Mouse (Mus musculus): Measurements from ENCODE around the gene Jagn1. TPM values are rescaled to one million over a fixed set of nuclear protein-coding genes. Genes with fewer than 3 reads are reported as not detected.

Gene Jagn1
- total RNA-seq, 1 experiment = 119 TPM

- H3K9ac ChIP-seq (ENCODE audit: insufficient read depth, low read depth, low read length, poor library complexity, severe bottlenecking) = no peak overlapping the region
- DNase-seq (ENCODE audit: low read depth, low spot score) = peak; percentile 58
- no peak overlapping the region for H3K4me3 ChIP-seq (ENCODE audit: insufficient read depth in 1 of 2, low read depth in 1 of 2, low read length in 2 of 2, poor library complexity in 1 of 2, severe bottlenecking in 1 of 2)
- no peaks in the 10 kb centered on the region for H3K9me3 ChIP-seq (ENCODE audit: control insufficient read depth, insufficient read depth, low read depth, low read length)
- peaks cover 3% of the 10 kb centered on the region; the same call in 1 of the 2 replicates for H3K36me3 ChIP-seq (ENCODE audit: control insufficient read depth, insufficient read depth, low read length, poor library complexity, severe bottlenecking)
- TF ChIP-seq ZC3H11A (IDR thresholded peaks at IDR 0.05; ENCODE audit: borderline replicate concordance, low read depth, low read length) = no peak
- no peak for TF ChIP-seq CHD2 (IDR thresholded peaks at IDR 0.05; ENCODE audit: low read depth, low read length)
- no peak for TF ChIP-seq MAFK (IDR thresholded peaks at IDR 0.05; ENCODE audit: insufficient read depth, low read depth, low read length)
- no peak for TF ChIP-seq ZNF384 (IDR thresholded peaks at IDR 0.05; ENCODE audit: low read depth, low read length)
- TF ChIP-seq HCFC1 (IDR thresholded peaks at IDR 0.05; ENCODE audit: borderline replicate concordance, insufficient read depth, low read length) = no peak
- in situ Hi-C loops (cut with MboI; ENCODE audit: low sequenced_read_pairs in 2 of 2, unreplicated experiment in 2 of 2) = no loop called here
- H3K4me1 ChIP-seq (ENCODE audit: control insufficient read depth in 2 of 2, insufficient read depth in 2 of 2, low read length in 2 of 2, poor library complexity in 1 of 2) = peaks cover 0 to 11% of the 10 kb centered on the region in 2 experiments; a peak in 2 of 4 replicates
- no peak overlapping the region for H3K27ac ChIP-seq (ENCODE audit: insufficient read depth, low read depth, low read length, poor library complexity, severe bottlenecking)
Measured at GRCm38 (mm10) chr6:113406683-113407082, 35.7 kb upstream of the Jagn1 start.

GRCm38 (mm10) chr6:113410001-113410400 lies 32.4 kb upstream of the Jagn1 start:
- Histone ChIP-seq H3K36me3 (ENCODE audit: control insufficient read depth, insufficient read depth, low read length, poor library complexity, severe bottlenecking) (peaks cover 5% of the 10 kb centered on the region; the same call in 1 of the 2 replicates), H3K27ac (ENCODE audit: insufficient read depth, low read depth, low read length, poor library complexity, severe bottlenecking) (no peak overlapping the region; the same call in 1 of the 2 replicates), H3K9ac (ENCODE audit: insufficient read depth, low read depth, low read length, poor library complexity, severe bottlenecking) (no peak overlapping the region), H3K4me1 (ENCODE audit: control insufficient read depth in 2 of 2, insufficient read depth in 2 of 2, low read length in 2 of 2, poor library complexity in 1 of 2) (peaks cover 0 to 24% of the 10 kb centered on the region in 2 experiments; a peak in 3 of 4 replicates), H3K9me3 (ENCODE audit: control insufficient read depth, insufficient read depth, low read depth, low read length) (no peaks in the 10 kb centered on the region), H3K4me3 (ENCODE audit: insufficient read depth in 1 of 2, low read depth in 1 of 2, low read length in 2 of 2, poor library complexity in 1 of 2, severe bottlenecking in 1 of 2) (no peak overlapping the region)
- TF ChIP-seq ZNF384 (IDR thresholded peaks at IDR 0.05; ENCODE audit: low read depth, low read length) (no peak), CHD2 (IDR thresholded peaks at IDR 0.05; ENCODE audit: low read depth, low read length) (no peak), MAFK (IDR thresholded peaks at IDR 0.05; ENCODE audit: insufficient read depth, low read depth, low read length) (no peak), HCFC1 (IDR thresholded peaks at IDR 0.05; ENCODE audit: borderline replicate concordance, insufficient read depth, low read length) (no peak), ZC3H11A (IDR thresholded peaks at IDR 0.05; ENCODE audit: borderline replicate concordance, low read depth, low read length) (no peak)
- in situ Hi-C loops (cut with MboI; ENCODE audit: low sequenced_read_pairs in 2 of 2, unreplicated experiment in 2 of 2) = no loop called here
- no peak for DNase-seq (ENCODE audit: low read depth, low spot score)

- TF ChIP-seq ZNF384 (IDR thresholded peaks at IDR 0.05; ENCODE audit: low read depth, low read length) (no peak), ZC3H11A (IDR thresholded peaks at IDR 0.05; ENCODE audit: borderline replicate concordance, low read depth, low read length) (no peak), HCFC1 (IDR thresholded peaks at IDR 0.05; ENCODE audit: borderline replicate concordance, insufficient read depth, low read length) (no peak), MAFK (IDR thresholded peaks at IDR 0.05; ENCODE audit: insufficient read depth, low read depth, low read length) (no peak), CHD2 (IDR thresholded peaks at IDR 0.05; ENCODE audit: low read depth, low read length) (no peak)
- H3K9me3 ChIP-seq (ENCODE audit: control insufficient read depth, insufficient read depth, low read depth, low read length) = no peaks in the 10 kb centered on the region
- no peak overlapping the region for H3K4me3 ChIP-seq (ENCODE audit: insufficient read depth in 1 of 2, low read depth in 1 of 2, low read length in 2 of 2, poor library complexity in 1 of 2, severe bottlenecking in 1 of 2)
- peaks cover 0 to 18% of the 10 kb centered on the region in 2 experiments; a peak in 2 of 4 replicates for H3K4me1 ChIP-seq (ENCODE audit: control insufficient read depth in 2 of 2, insufficient read depth in 2 of 2, low read length in 2 of 2, poor library complexity in 1 of 2)
- H3K9ac ChIP-seq (ENCODE audit: insufficient read depth, low read depth, low read length, poor library complexity, severe bottlenecking) = no peak overlapping the region
- peaks cover 16% of the 10 kb centered on the region for H3K36me3 ChIP-seq (ENCODE audit: control insufficient read depth, insufficient read depth, low read length, poor library complexity, severe bottlenecking)
- DNase-seq (ENCODE audit: low read depth, low spot score) = no peak
- in situ Hi-C loops (cut with MboI; ENCODE audit: low sequenced_read_pairs in 2 of 2, unreplicated experiment in 2 of 2) = no loop called here
- no peak overlapping the region for H3K27ac ChIP-seq (ENCODE audit: insufficient read depth, low read depth, low read length, poor library complexity, severe bottlenecking)
Measured at GRCm38 (mm10) chr6:113416416-113416815, 26.0 kb upstream of the Jagn1 start.

- H3K9ac ChIP-seq (ENCODE audit: insufficient read depth, low read depth, low read length, poor library complexity, severe bottlenecking) = peak overlapping the region; percentile 84
- no peaks in the 10 kb centered on the region for H3K9me3 ChIP-seq (ENCODE audit: control insufficient read depth, insufficient read depth, low read depth, low read length)
- in situ Hi-C loops (cut with MboI; ENCODE audit: low sequenced_read_pairs in 2 of 2, unreplicated experiment in 2 of 2) = no loop called here
- no peak for TF ChIP-seq CHD2 (IDR thresholded peaks at IDR 0.05; ENCODE audit: low read depth, low read length)
- TF ChIP-seq HCFC1 (IDR thresholded peaks at IDR 0.05; ENCODE audit: borderline replicate concordance, insufficient read depth, low read length) = no peak
- no peak for TF ChIP-seq MAFK (IDR thresholded peaks at IDR 0.05; ENCODE audit: insufficient read depth, low read depth, low read length)
- no peak for TF ChIP-seq ZNF384 (IDR thresholded peaks at IDR 0.05; ENCODE audit: low read depth, low read length)
- no peak for TF ChIP-seq ZC3H11A (IDR thresholded peaks at IDR 0.05; ENCODE audit: borderline replicate concordance, low read depth, low read length)
- no peak for DNase-seq (ENCODE audit: low read depth, low spot score)
- peaks cover 16% of the 10 kb centered on the region for H3K36me3 ChIP-seq (ENCODE audit: control insufficient read depth, insufficient read depth, low read length, poor library complexity, severe bottlenecking)
- H3K4me3 ChIP-seq (ENCODE audit: insufficient read depth in 1 of 2, low read depth in 1 of 2, low read length in 2 of 2, poor library complexity in 1 of 2, severe bottlenecking in 1 of 2) = peak overlapping the region; percentile 81 to 82
- H3K27ac ChIP-seq (ENCODE audit: insufficient read depth, low read depth, low read length, poor library complexity, severe bottlenecking) = no peak overlapping the region
- peaks cover 0 to 5% of the 10 kb centered on the region in 2 experiments; a peak in 1 of 4 replicates for H3K4me1 ChIP-seq (ENCODE audit: control insufficient read depth in 2 of 2, insufficient read depth in 2 of 2, low read length in 2 of 2, poor library complexity in 1 of 2)
Measured at GRCm38 (mm10) chr6:113418441-113419198, 23.7 kb upstream of the Jagn1 start.
